Mouse (Mus musculus): ENCODE data around the gene Ankfy1. TPM values are rescaled to one million over a fixed set of nuclear protein-coding genes. Genes with fewer than 3 reads are reported as not detected.

The Ankfy1 gene
- total RNA-seq, 2 experiments from 2014 or later: 64.5 to 65.0 TPM

- no peak for DNase-seq
- intact Hi-C loops (cut with DNase I): no loop called here
Measured at GRCm38 (mm10) chr11:72778957-72779356, 89.2 kb downstream of the Ankfy1 start.

DNA sequence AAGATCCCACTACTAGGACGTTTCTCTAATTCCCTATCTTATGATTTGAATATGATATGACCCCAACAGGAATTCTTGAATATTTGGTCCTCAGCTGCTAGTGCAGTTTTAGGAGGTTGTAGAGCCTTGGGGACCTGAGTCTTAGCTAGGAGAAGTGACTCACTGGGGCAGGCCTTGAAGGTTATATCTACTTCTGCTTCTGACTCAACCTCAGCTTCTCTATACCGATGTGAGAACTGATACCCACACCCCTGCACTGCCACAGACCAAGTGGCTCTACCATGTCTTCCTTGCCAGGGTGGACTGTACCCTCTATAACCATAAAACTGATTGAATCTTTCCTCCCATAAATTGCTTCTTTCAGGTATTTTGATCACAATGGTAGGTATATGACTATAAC is 92.3 kb downstream of the Ankfy1 start:
- DNase-seq: no peak
- intact Hi-C loops (cut with DNase I): no loop called here

GRCm38 (mm10) chr11:72782503-72782902 is 92.7 kb downstream of the Ankfy1 start:
- intact Hi-C loops (cut with DNase I): no loop called here
- DNase-seq: no peak

DNA sequence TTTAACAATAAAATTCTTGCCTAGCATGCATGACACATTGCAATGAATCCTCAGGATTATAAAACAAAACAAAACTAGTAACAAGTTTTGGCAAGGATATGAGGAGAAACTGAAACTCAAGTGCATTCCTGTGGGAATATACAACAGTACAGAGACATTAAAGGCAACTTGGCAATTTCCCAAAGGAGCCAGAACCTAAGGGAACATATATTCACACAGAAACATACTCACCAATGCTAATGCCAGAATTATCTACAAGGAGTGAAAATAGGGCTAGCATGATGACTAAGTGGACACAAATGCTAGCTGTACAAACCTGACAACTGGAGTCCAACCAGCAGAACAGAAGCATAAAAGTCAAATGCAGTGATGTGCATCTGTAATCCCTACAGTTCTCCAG is 102.2 kb downstream of the Ankfy1 start:
- intact Hi-C loops (cut with DNase I): no loop called here

DNA sequence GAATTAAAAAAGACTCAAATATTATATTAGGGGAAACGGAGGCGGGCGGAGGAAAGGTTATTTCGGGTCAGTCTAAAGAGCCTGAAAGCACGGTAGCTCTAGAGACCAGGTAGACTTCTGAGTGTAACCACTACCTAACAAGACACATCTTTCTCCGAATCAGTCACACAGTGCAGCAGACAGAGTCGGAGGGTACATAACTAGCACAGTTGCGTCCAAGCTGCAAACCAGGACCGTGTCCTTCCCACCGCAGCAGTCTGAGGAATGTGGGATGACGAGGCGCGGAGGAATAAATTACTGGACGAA is 105.3 kb downstream of the Ankfy1 start:
- no peak for DNase-seq
- intact Hi-C loops (cut with DNase I): no loop called here

More for the DNA sequence above, 102.2 kb downstream of the Ankfy1 start:
- DNase-seq: no peak

GRCm38 (mm10) chr11:72795455-72796295 is 105.9 kb downstream of the Ankfy1 start, which contains the start of the genes Cyb5d2 and Zzef1:
Gene Cyb5d2 (minus strand): TSS chr11:72796142.
Gene Zzef1 (plus strand): TSS chr11:72796226.
- intact Hi-C loops (cut with DNase I): no loop called here
- DNase-seq: peak; percentile 94

DNA sequence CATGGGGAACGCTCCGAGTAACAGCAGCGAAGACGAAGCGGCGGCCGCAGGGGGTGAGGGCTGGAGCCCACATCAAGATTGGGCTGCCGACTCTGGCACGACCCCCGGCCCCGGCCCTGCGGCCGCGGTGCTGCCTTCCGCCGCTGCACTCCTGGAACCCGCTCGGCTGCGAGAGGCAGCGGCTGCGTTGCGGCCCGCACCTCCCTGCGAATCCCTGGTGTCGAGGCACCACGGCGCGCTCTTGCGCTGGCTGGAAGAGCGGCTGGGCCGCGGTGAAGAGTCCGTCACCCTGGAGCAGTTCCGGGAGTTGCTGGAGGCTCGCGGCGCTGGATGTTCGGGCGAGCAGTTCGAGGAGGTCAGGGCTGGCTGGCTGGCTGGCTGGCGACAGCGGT is 106.5 kb downstream of the Ankfy1 start:
- intact Hi-C loops (cut with DNase I): no loop called here
- DNase-seq: no peak

GRCm38 (mm10) chr11:72796773-72797338 is 107.0 kb downstream of the Ankfy1 start:
- intact Hi-C loops (cut with DNase I): no loop called here
- no peak for DNase-seq

DNA sequence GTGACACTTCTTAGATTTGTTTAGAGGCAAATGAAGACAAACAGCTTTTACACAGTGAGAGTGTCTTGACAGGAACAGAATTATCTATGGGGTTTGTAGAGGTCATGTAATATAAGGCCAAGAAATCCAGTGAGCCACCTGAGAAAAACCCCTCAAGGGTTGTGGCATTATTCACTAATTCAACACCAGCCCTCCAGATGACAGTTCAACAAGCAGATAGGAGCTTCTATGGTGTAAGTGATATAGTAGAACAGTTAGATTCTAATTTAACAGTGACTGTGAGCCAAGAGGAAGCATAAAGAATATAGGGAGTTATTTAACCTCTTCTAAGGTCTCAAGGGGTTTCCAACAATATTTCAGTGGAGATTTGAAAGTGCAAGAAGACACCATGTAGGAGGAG is 108.3 kb downstream of the Ankfy1 start:
- DNase-seq: no peak
- intact Hi-C loops (cut with DNase I): no loop called here

DNA sequence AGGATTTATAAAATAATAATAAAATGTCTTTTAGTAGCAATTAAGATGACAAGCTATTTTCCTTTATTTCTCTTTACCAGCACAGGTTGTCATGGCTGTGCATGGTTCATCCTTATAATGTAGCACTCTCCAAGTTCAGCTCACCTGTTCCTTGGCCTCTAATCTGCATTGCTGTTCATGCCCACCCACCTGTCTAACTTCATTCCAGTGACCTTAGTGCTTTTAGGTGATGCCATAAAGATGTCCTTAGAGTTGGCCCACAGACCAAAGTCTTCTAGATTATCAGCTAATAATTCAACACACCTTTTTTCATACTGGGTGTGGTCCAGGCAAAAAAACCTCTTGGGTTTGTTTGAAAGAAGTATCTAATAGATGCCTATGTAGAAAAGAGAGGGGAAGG is 111.4 kb downstream of the Ankfy1 start:
- DNase-seq: no peak
- intact Hi-C loops (cut with DNase I): no loop called here

- intact Hi-C loops (cut with DNase I): no loop called here
- DNase-seq: no peak
Measured at GRCm38 (mm10) chr11:72803038-72803437, 113.2 kb downstream of the Ankfy1 start.

DNA sequence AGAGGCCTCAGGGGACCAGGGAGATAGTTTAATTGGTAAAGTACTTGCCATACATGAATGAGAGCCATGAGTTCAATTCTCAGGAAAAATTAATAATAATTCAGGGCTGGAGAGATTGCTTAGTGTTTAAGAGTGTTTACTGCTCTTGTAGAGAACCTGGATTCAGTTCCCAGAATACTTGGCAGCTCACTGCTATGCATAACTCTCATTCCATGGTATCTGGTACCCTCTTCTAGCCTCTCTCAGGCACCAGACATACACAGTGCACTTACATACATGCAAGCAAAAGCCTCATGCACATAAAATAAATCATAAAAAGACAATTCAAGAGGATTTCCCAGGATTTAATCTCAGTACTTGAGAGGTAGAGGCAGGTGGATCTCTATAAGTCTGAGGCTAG is 114.8 kb downstream of the Ankfy1 start:
- intact Hi-C loops (cut with DNase I): no loop called here
- no peak for DNase-seq

GRCm38 (mm10) chr11:72805232-72805631 is 115.4 kb downstream of the Ankfy1 start:
- DNase-seq: no peak
- intact Hi-C loops (cut with DNase I): no loop called here

GRCm38 (mm10) chr11:72806556-72806955 is 116.8 kb downstream of the Ankfy1 start:
- intact Hi-C loops (cut with DNase I): no loop called here
- DNase-seq: no peak

DNA sequence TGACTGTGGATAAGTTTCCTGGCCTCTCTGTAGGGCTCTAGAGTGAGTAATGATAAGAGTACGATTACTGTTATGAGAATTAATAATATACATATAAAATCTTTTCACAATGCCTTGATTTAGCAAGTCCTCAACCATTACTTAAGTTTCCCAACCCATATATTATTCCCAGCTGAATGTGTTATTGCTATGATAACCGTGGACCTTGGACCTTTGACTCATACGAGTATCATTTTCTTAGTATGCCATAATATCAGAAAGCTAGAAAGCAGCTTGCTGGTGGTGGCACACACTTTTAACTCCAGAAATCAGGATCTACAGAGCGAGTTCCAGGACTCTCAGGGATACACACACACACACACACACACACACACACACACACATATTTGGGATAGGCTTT is 118.2 kb downstream of the Ankfy1 start:
- intact Hi-C loops (cut with DNase I): no loop called here
- no peak for DNase-seq

DNA sequence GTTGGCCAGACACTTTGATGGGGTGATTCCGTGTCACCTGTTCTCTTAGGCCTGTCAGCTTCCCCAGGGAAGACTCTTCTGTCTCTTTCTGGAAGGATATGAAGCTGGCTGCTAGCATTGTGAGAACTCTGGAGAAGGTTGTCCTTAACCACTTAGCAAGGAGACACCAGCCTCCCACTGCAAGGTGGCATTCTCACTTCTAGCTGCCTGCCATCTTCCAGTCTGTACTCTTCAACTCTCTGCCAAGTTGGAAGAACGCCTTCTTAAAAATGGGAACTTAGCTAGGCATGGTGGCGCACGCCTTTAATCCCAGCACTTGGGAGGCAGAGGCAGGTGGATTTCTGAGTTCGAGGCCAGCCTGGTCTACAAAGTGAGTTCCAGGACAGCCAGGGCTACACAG is 123.9 kb downstream of the Ankfy1 start:
- intact Hi-C loops (cut with DNase I): no loop called here

DNA sequence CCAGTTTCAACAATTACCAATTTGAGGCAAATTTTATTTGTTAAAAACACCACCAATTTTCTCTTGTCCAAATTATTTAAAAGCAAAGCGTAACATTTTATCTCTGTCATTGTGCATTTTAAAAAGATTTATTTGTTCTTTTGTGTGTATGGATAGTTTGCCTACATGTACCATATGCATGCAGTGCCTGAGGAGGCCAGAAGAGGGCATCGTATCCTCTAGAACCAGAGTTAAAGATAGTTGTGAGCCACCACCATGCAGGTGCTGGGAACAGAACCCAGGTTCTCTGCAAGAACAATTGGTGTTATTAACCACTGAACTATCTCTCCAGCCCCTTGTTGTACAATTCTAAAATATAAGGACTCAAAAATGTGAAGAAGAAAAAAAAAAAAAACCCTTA is 124.4 kb downstream of the Ankfy1 start:
- no peak for DNase-seq
- intact Hi-C loops (cut with DNase I): no loop called here

More for the DNA sequence above, 123.9 kb downstream of the Ankfy1 start:
- DNase-seq: no peak

DNA sequence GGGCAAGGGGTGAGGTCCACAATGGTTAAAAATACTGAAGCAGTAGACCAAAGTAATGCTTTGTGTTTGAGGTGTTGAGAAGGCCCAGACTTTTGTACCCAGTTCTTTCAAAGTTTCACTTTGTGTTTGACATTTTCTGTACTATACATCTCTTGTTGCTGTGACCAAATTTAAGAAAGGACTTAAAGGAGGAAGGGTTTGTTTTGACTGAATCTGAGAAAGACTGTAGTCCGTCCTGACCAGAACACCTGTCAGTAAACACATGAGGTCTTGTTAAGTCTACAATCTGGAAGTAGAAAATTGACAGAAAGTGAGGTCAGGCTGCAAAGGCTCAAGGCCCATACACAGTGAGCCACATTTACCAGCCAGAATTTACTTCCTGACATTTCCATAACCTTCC is 127.1 kb downstream of the Ankfy1 start:
- intact Hi-C loops (cut with DNase I): no loop called here
- DNase-seq: no peak

DNA sequence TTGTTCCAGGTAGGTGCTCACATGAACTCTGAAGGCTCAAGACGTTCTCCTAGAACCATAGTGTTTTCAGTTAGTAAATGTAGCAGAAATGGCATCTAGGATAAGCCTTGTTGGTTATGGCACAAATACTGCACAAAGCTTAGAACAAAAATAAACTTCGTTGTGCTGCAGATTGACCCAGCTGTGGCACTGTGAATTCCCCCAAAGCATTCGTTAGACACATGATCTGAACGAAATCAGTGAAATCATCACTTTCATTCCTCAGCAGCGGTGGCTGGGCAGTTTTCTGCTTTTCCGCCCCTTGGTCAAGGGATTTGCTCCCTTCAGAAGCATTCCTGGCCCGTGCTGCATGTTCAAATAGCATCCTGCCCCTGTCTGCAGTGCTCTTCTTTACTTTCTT is 128.3 kb downstream of the Ankfy1 start:
- intact Hi-C loops (cut with DNase I): no loop called here
- DNase-seq: no peak

DNA sequence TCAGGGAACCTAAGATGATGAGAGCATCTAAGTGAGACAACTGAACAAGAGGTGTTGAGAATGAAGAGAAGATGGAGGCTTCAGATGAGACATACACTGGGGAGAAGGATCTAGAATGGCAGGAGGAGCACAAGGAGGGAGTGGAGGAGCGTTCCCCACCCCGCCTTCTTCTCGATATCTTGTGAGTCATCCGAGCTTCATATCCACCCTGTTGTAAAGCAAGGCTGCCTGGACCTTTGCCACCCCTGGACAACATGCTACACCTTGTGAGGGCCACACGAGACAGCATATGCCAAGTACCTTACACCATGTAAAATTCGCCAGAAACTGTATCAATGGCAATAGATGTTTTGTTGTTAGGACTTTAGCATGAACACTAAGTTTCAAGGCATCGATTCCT is 131.2 kb downstream of the Ankfy1 start:
- intact Hi-C loops (cut with DNase I): no loop called here

More for the DNA sequence above, 131.2 kb downstream of the Ankfy1 start:
- no peak for DNase-seq

Data from left cerebral cortex, postnatal 4 days (tissue).